Mouse (Mus musculus) hindbrain, embryonic 14.5 days (tissue): ENCODE results near the gene Rtl6. TPM values are rescaled to one million over a fixed set of nuclear protein-coding genes. Genes with fewer than 3 reads are reported as not detected.

Experiments
- ATAC-seq: fragments of 200-750 bp; cut with Nextera tagmentation; 2 replicates; pipeline ENCODE4 v1.8.0; 2017; ENCODE audit warnings: moderate number of reproducible peaks, mild to moderate bottlenecking, moderate TSS enrichment, moderate library complexity; ENCODE audit not compliant: low FRiP score
- DNase-seq: peaks from one replicate; pipeline ENCODE4 v3.0.0-alpha.2; 2015; ENCODE audit warnings: low spot score
- H3K27ac ChIP-seq: fragments of 300-500 bp; sonication (generic); 2 replicates; pipeline ENCODE4 v1.5.1; 2014; ENCODE audit warnings: mild to moderate bottlenecking, moderate library complexity
- H3K27me3 ChIP-seq: fragments of 300-500 bp; sonication (generic); 2 replicates; pipeline ENCODE4 v1.6.1; 2014; ENCODE audit warnings: mild to moderate bottlenecking, low read length, mixed read lengths; ENCODE audit not compliant: control insufficient read depth, insufficient read depth
- H3K36me3 ChIP-seq: fragments of 300-500 bp; sonication (generic); replicated peaks from 2 replicates; pipeline ENCODE4 v1.6.1; 2014; ENCODE audit not compliant: control insufficient read depth, insufficient read depth
- H3K4me1 ChIP-seq: fragments of 300-500 bp; sonication (generic); replicated peaks from 2 replicates; pipeline ENCODE4 v1.6.1; 2014; ENCODE audit warnings: antibody characterized with exemption, low read length, mixed read lengths; ENCODE audit not compliant: control insufficient read depth, insufficient read depth
- H3K4me2 ChIP-seq: fragments of 300-500 bp; sonication (generic); replicated peaks from 2 replicates; pipeline ENCODE4 v1.6.1; 2014; ENCODE audit warnings: mild to moderate bottlenecking, moderate library complexity
- H3K4me3 ChIP-seq: fragments of 300-500 bp; sonication (generic); replicated peaks from 2 replicates; pipeline ENCODE4 v1.5.1; 2014; ENCODE audit warnings: mild to moderate bottlenecking, low read length
- H3K9ac ChIP-seq: fragments of 300-500 bp; sonication (generic); 2 replicates; pipeline ENCODE4 v1.6.1; 2014
- H3K9me3 ChIP-seq: fragments of 300-500 bp; sonication (generic); 2 replicates; pipeline ENCODE4 v1.6.1; 2016; ENCODE audit warnings: low read length; ENCODE audit not compliant: control insufficient read depth
- WGBS: fragments of 180-500 bp; shearing (Covaris S2); extraction: QIAGEN DNeasy Blood & Tissue Kit; methylation state at CpG from one replicate; pipeline ENCODE4 v1.1.7; 2014; 5-methylcytosine and 5-hydroxymethylcytosine counted together
- polyA plus RNA-seq: library from polyadenylated mRNA; unstranded; fragments of >200 nt; fragmentation: Nextera tagmentation; extraction: Ambion mirVana; gene quantifications from 2 replicates; pipeline ENCODE4 v1.2.1, GENCODE M21; 2014

The Rtl6 gene
- polyA plus RNA-seq, 1 experiment from 2014 or later, result 37.2 TPM

DNA sequence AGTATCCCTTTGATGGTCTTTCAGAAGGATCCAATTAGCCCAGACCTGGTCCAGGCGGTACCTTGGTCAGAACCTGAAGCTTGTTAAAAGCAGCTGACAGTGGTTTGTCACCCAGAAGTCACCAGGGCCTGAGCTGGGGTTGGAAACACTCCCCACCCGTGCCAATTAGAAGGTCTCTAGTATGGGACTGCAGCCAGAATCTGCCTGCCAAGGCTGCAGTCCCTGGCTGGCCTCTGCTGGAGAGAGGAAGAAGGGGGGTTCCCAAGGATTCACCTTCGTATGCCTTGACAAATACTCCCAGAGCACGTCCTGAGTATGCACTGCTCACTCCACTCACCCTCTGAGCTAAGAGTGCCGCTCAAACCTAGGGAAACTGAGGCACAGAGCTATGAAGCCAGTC, 34.6 kb upstream of the Rtl6 start:
- no peaks in the 10 kb centered on the region for H3K27me3 ChIP-seq
- peaks cover 36% of the 10 kb centered on the region for H3K4me1 ChIP-seq
- H3K36me3 ChIP-seq, result no peaks in the 10 kb centered on the region
- no peak for DNase-seq
- no peak overlapping the region for H3K9ac ChIP-seq
- no peak overlapping the region for H3K4me2 ChIP-seq
- H3K27ac ChIP-seq, result no peak overlapping the region
- 62% methylated on average over 5 of the region's 5 CpGs for WGBS
- H3K4me3 ChIP-seq, result no peak overlapping the region
- no peak for ATAC-seq
- H3K9me3 ChIP-seq, result no peaks in the 10 kb centered on the region

DNA sequence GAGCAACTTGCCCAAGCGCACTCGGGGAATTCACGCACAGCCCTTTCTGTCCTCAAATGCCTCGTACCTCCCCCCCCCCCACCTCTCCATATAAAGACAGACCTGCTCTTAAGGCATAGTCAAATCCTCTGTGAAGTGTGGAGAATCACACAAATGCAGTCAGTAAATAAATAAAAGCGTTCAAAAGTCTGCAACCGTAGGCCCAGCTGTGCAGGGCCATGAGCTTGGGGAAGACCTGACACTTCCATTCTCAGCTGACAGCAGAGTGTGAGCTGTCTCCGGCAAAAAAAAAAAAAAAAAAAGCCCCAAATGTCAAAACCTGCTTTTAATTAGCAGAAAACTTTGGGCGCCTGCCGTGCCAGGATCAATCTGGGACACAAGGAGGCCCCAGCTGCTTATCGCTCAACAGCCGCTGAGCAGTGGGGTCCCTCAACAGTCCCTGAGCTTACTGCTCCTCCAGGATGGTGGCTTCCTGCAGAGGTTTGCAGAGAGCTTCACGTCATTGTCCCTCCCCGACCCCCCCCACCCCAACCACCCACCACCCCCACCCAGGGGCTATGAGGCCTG, 34.0 kb upstream of the Rtl6 start:
- no peak for DNase-seq
- H3K36me3 ChIP-seq, result no peaks in the 10 kb centered on the region
- no peak overlapping the region for H3K4me3 ChIP-seq
- H3K9me3 ChIP-seq, result no peaks in the 10 kb centered on the region
- WGBS, result 27% methylated on average over 13 of the region's 13 CpGs
- no peak overlapping the region for H3K27ac ChIP-seq
- no peak overlapping the region for H3K4me2 ChIP-seq
- no peak for ATAC-seq
- H3K4me1 ChIP-seq, result peaks cover 36% of the 10 kb centered on the region
- no peaks in the 10 kb centered on the region for H3K27me3 ChIP-seq
- H3K9ac ChIP-seq, result no peak overlapping the region

DNA sequence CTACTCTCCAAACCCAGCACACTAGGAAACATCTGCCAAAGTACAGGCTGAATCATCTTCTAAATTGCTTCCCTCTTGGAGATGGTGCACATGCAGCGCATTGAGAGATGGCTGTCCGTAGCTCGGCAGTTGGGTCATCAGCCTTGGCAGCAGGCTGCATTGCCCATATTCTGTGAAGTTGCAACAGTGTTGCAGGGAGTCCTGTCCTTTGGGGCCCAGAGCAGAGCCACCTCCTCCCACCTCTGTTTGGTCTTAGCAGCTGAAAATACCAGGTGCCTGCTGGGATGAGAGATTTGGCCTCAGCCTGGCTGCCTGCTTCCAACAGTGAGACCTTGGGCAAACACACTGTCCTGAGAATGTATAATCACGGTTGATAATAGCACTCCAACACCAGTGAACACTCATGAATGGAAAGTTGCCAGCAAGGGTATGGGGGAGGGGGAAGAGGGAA, 30.8 kb upstream of the Rtl6 start:
- DNase-seq (no peak), ATAC-seq (no peak)
- H3K27me3 ChIP-seq, result no peaks in the 10 kb centered on the region

DNA sequence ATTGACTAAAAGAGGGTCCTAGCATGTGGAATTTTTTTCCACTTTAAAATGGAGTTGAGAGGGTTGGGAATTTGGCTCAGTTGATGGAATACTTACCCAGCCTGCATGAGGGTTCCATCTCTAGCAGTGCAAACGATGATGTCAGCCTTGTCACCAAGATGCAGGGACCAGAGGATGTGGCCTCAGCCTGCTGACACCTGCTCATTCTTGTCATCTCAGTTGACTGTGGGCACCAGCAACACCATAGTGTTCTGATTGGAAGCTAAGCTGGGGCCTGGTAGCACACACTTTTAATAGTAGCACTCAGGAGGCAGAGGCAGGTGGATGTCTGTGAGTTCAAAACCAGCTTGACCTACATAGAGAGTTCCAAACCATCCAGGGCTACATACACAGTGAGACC, 21.0 kb upstream of the Rtl6 start:
- 67% methylated on average over 1 of the region's 1 CpGs for WGBS
- Histone ChIP-seq H3K4me3 (no peak overlapping the region), H3K4me2 (no peak overlapping the region), H3K9me3 (peaks cover 6% of the 10 kb centered on the region; the same call in 1 of the 2 replicates), H3K27me3 (no peaks in the 10 kb centered on the region), H3K27ac (no peak overlapping the region), H3K4me1 (no peaks in the 10 kb centered on the region), H3K9ac (no peak overlapping the region), H3K36me3 (no peaks in the 10 kb centered on the region)
- ATAC-seq (no peak), DNase-seq (no peak)

More for the DNA sequence above, 30.8 kb upstream of the Rtl6 start:
- H3K27ac ChIP-seq, result no peak overlapping the region
- H3K36me3 ChIP-seq, result no peaks in the 10 kb centered on the region
- H3K9ac ChIP-seq, result no peak overlapping the region
- 41% methylated on average over 4 of the region's 4 CpGs for WGBS
- no peaks in the 10 kb centered on the region for H3K9me3 ChIP-seq
- no peak overlapping the region for H3K4me3 ChIP-seq
- H3K4me1 ChIP-seq, result peaks cover 29% of the 10 kb centered on the region
- H3K4me2 ChIP-seq, result no peak overlapping the region

DNA sequence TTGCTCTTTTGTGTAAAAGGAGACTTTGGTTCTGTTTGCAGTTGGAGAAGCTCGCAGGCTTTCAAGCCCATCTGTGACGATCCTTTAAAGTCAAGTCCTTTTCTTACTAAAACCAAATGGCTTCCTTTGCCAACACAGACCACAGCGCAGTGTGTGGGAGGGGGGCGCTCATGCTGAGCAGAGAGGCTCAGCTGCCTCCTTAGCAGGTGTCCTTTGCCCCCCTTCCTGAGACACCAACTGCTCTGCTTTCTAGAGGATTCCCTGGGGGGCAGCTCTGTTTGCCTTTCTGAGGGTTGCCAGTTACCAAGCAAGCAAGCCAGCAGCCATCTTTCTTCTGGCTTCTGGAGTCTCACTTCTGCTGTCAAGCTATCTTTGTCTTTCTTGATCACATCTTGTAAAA, 19.4 kb upstream of the Rtl6 start:
- Histone ChIP-seq H3K27me3 (no peaks in the 10 kb centered on the region), H3K4me2 (no peak overlapping the region), H3K27ac (no peak overlapping the region), H3K4me1 (no peaks in the 10 kb centered on the region), H3K9ac (no peak overlapping the region), H3K9me3 (peaks cover 6% of the 10 kb centered on the region; the same call in 1 of the 2 replicates), H3K4me3 (no peak overlapping the region), H3K36me3 (no peaks in the 10 kb centered on the region)
- ATAC-seq (no peak), DNase-seq (no peak)
- 41% methylated on average over 4 of the region's 4 CpGs for WGBS

DNA sequence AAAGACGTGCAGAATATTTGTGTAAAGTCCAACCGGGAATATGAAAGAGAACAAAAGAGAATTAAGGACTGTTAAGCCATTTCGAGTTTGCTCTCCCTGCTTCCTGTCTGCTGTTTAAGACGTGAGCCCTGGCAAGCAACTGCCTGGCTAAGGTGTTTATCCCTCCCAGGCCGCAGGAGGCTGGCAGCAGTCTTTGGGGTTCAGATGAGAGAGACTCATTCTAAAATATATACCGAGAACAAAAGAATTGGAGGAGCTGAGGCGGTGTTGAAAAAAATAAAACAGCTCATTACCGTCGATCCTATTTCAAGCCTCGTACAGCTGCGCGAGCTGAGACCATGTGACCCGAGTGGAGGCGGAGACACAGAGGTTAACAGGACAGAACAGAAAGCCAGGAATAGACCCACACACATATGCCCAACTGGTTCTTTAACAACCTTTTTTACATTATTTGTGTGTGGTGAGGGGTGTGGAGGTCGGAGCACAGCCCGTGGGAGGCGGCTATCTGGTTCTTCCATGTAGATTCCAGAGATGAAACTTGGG, 9.0 kb upstream of the Rtl6 start:
- Histone ChIP-seq H3K4me2 (no peak overlapping the region), H3K4me3 (no peak overlapping the region), H3K9me3 (no peaks in the 10 kb centered on the region), H3K27me3 (no peaks in the 10 kb centered on the region), H3K36me3 (no peaks in the 10 kb centered on the region), H3K4me1 (no peaks in the 10 kb centered on the region), H3K9ac (no peak overlapping the region), H3K27ac (no peak overlapping the region)
- WGBS, result 68% methylated on average over 17 of the region's 17 CpGs
- DNase-seq (no peak), ATAC-seq (no peak)

DNA sequence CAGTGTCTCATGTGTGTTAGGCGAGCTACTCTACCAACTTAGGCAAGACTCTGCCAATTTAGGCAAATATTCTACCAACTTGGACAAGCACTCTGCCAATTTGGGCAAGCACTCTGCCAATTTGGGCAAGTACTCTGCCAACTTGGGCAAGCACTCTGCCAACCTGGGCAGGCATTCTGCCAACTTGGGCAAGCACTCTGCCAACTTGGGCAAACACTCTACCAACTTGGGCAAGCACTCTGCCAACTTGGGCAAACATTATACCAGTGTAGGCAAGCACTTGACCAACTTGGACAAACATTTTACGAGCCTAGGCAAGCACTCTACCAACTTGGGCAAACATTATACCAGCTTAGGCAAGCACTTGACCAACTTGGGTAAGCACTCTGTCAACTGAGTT, 3.9 kb upstream of the Rtl6 start:
- no peak overlapping the region for H3K4me3 ChIP-seq
- H3K4me2 ChIP-seq, result no peak overlapping the region
- H3K9me3 ChIP-seq, result no peaks in the 10 kb centered on the region
- peaks cover under 1% of the 10 kb centered on the region; the same call in 1 of the 2 replicates for H3K36me3 ChIP-seq
- no peaks in the 10 kb centered on the region for H3K27me3 ChIP-seq
- H3K27ac ChIP-seq, result no peak overlapping the region
- 78% methylated on average over 2 of the region's 2 CpGs for WGBS
- H3K9ac ChIP-seq, result no peak overlapping the region
- H3K4me1 ChIP-seq, result peaks cover 6% of the 10 kb centered on the region; the same call in 1 of the 2 replicates
- ATAC-seq, result no peak
- DNase-seq, result no peak

DNA sequence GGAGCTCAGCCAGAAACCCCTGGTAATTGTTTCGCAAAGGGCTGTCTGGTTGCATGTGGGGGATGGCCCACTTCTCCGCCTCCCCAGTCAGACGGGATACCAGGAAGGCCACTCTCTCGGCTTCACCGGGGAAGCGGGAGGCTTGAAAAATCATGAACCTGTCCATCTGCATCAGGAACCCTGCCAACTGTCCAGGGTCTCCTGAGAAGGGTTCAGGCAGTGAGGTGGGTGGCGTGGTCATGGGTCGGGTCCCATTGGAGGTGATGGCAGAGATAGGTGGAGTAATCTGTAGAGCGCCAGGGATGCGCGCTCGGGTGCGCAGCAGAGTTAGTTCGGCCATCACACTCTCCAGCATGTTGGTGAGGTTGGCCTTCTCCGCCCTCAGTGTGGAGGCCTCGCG, 949 bp downstream of the Rtl6 start:
- WGBS, result 98% methylated on average over 17 of the region's 17 CpGs
- H3K9me3 ChIP-seq, result no peaks in the 10 kb centered on the region
- no peak for ATAC-seq
- no peak overlapping the region for H3K9ac ChIP-seq
- no peak overlapping the region for H3K27ac ChIP-seq
- no peaks in the 10 kb centered on the region for H3K27me3 ChIP-seq
- H3K36me3 ChIP-seq, result peaks cover 12% of the 10 kb centered on the region
- H3K4me1 ChIP-seq, result peaks cover 31% of the 10 kb centered on the region
- peak overlapping the region; percentile 65 for H3K4me3 ChIP-seq
- DNase-seq, result no peak
- peak overlapping the region; percentile 68 for H3K4me2 ChIP-seq

DNA sequence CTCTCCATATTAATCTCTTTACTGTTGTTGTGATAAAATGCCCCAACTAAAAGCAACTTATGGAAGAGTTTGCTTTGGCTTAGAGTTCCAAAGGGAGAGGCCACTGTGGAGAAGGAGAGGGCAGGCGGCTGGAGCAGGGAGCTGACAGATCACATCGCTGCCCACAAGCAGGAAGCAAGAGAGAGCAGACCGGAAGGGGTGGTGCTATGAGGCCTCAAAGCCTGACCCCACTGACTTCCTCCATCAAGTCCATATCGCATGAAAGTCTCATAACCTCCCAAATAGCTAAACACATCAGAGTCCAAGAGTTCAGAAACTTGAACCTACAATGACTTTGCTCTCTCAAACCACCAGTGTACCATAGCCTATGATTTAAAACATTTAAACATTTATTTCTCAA, 6.6 kb downstream of the Rtl6 start:
- no peaks in the 10 kb centered on the region for H3K27me3 ChIP-seq
- no peak for DNase-seq
- peaks cover 22% of the 10 kb centered on the region; the same call in 1 of the 2 replicates for H3K4me1 ChIP-seq
- no peaks in the 10 kb centered on the region for H3K9me3 ChIP-seq
- no peak overlapping the region for H3K27ac ChIP-seq
- H3K36me3 ChIP-seq, result peaks cover 8% of the 10 kb centered on the region
- H3K4me2 ChIP-seq, result no peak overlapping the region
- WGBS, result 86% methylated on average over 4 of the region's 4 CpGs
- no peak overlapping the region for H3K9ac ChIP-seq
- H3K4me3 ChIP-seq, result no peak overlapping the region
- ATAC-seq, result no peak
